Mouse (Mus musculus): ENCODE data around the gene Anapc2. TPM values are rescaled to one million over a fixed set of nuclear protein-coding genes. Genes with fewer than 3 reads are reported as not detected.

Gene Anapc2
- polyA plus RNA-seq, 1 experiment from 2014 or later: 134 TPM

DNA sequence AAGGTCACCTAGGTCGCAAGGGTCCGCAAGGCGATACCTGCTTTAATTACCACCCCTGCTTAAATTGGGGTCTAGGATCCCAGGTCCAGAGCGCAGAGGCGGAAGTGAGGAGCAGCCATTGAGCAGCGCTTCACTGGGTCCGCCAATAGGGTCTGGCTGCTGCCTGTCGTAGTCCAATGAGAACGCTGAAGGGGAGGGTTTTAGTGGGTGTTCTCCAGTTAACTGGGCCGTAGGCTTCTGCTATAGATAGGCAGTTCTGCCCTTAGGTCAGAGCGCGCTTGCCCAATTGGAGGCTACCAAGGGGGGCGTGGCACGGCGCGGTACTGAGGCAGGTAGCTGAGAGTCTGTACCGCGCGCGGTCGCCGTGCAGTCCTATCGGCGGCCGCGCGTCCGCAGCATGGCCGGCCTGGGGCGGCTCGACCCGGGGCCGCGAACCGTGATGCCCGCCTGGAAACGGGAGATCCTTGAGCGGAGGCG, 9.9 kb upstream of the Anapc2 start, which contains the start of gene Tprn:
TSS of gene Tprn (plus strand) at position 328 of the 477 bp plus-strand sequence.
- Histone ChIP-seq H3K4me3 (replicated peaks) (peak within 1 kb of the TSS; percentile 73), H3K27ac (replicated peaks) (no peak within 1 kb of the TSS; the same call in 1 of the 2 replicates), H3K4me2 (replicated peaks) (peak within 1 kb of the TSS; percentile 99), H3K36me3 (no peaks in the 10 kb centered on the region), H3K4me1 (peaks cover 45% of the 10 kb centered on the region), H3K9ac (peak within 1 kb of the TSS; percentile 58), H3K27me3 (peaks cover 17% of the 10 kb centered on the region), H3K9me3 (replicated peaks) (no peaks in the 10 kb centered on the region)
- 0% methylated on average over 38 of the region's 39 CpGs for WGBS
- peak; percentile 98 for ATAC-seq (ENCODE audit: insufficient number of reproducible peaks, low FRiP score, low TSS enrichment, low read depth)

DNA sequence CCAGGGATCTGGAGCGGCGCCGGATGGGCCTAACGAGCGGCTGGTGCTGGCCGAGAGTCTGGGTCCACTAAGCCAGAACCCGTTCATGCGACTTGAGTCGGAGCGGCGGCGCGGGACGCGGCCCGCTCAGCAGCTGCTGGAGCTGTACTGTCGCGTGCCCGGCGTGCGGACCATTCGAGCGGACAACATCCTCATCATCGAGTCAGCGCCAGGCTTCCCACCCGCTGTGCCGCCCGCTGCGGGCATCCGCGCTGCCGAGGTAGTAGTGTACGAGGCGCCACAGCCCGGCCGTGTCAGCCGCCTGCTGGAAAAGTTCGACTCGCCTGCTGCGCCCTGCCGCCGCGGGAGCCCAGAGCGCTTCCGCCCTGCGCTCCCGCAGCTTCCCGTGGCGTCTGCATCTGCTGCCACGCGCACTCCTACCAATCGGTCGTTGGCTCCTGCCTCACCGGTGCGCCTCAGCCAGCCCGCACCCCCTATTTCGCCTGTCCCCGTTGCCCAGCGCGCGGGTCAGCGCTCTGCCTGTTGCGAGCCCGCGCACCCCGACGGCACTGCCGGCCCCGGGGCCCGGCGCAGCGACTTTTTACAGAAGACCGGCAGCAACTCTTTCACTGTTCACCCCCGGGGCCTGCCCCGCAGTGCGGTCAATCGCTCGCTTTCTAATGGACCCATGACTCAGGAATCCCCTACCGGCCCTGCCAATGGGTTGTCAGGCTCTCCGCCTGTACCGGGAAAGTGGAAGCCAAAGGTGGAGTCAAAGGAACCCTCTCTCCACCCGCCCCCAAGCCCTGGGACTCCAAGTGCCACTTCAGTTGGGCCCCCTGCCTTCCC, 9.3 kb upstream of the Anapc2 start:
- Histone ChIP-seq H3K4me1 (peaks cover 46% of the 10 kb centered on the region), H3K27me3 (peaks cover 17% of the 10 kb centered on the region), H3K4me2 (replicated peaks) (peak overlapping the region; percentile 99), H3K9me3 (replicated peaks) (no peaks in the 10 kb centered on the region), H3K27ac (replicated peaks) (no peak overlapping the region; the same call in 1 of the 2 replicates), H3K36me3 (peaks cover under 1% of the 10 kb centered on the region; the same call in 1 of the 2 replicates), H3K4me3 (replicated peaks) (peak overlapping the region; percentile 73), H3K9ac (peak overlapping the region; percentile 58)
- under 1% methylated on average over 82 of the region's 82 CpGs for WGBS
- no peak for ATAC-seq (ENCODE audit: insufficient number of reproducible peaks, low FRiP score, low TSS enrichment, low read depth)

DNA sequence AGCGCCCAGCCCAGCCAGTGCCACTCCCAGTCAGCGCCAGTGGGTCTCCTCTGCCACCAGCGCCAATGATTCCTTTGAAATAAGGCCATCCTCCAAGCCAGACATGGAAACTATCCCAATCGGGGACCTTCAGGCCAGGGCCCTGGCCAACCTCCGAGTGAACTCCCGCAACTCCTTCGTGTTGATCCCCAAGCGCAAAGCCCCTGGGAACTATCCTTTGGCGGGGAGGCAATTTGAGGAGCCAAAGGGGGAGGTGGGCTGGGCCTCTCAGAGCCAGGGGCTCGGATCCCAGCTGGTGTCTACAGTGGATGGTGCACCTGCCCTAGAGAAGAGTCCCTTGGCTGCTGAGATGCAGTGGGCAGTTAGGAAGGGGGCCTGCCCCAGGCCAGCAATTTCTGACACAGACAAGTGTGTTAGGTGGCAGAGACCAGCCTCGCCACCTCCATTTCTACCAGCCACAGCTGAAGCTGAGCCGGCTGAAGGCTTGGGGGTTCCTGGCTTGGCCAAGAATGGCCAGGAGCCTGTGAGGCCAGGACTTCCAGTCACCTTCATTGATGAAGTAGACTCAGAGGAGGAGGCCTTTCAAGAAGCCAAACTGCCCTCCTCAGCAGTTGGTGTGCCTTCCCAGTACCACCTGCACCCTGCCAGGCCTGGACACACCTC, 8.5 kb upstream of the Anapc2 start:
- peak overlapping the region; percentile 58; the same call in 1 of the 2 replicates for H3K9ac ChIP-seq
- 18% methylated on average over 12 of the region's 12 CpGs for WGBS

DNA sequence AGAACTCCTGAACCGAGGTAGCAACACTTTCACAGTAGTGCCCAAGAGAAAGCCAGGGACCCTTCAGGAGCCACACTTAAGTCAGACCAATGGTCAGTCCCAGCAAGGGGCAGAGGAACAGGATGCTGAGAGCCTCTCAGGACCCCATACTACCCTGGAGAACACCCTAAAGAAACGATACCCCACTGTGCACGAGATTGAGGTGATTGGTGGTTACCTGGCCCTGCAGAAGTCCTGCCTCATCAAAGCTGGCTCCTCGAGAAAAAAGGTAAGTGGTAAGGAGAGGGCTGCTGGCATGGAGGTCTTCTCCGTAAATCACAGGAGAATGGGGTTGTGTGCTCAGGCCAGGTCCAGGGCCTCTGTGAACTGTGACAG, 8.0 kb upstream of the Anapc2 start:
- H3K9ac ChIP-seq: no peak overlapping the region
- ATAC-seq (ENCODE audit: insufficient number of reproducible peaks, low FRiP score, low TSS enrichment, low read depth): no peak
- H3K4me2 ChIP-seq (replicated peaks): peak overlapping the region; percentile 99; the same call in 1 of the 2 replicates
- H3K36me3 ChIP-seq: peaks cover 13% of the 10 kb centered on the region
- H3K4me3 ChIP-seq (replicated peaks): peak overlapping the region; percentile 73
- no peaks in the 10 kb centered on the region for H3K9me3 ChIP-seq (replicated peaks)
- 78% methylated on average over 5 of the region's 5 CpGs for WGBS
- H3K4me1 ChIP-seq: peaks cover 46% of the 10 kb centered on the region
- H3K27me3 ChIP-seq: peaks cover 17% of the 10 kb centered on the region
- no peak overlapping the region for H3K27ac ChIP-seq (replicated peaks)

More for the DNA sequence above, 8.5 kb upstream of the Anapc2 start:
- peak overlapping the region; percentile 99 for H3K4me2 ChIP-seq (replicated peaks)
- ATAC-seq (ENCODE audit: insufficient number of reproducible peaks, low FRiP score, low TSS enrichment, low read depth): no peak
- no peaks in the 10 kb centered on the region for H3K9me3 ChIP-seq (replicated peaks)
- H3K4me1 ChIP-seq: peaks cover 46% of the 10 kb centered on the region
- H3K27me3 ChIP-seq: peaks cover 17% of the 10 kb centered on the region
- peak overlapping the region; percentile 73 for H3K4me3 ChIP-seq (replicated peaks)
- H3K36me3 ChIP-seq: peaks cover 8% of the 10 kb centered on the region
- H3K27ac ChIP-seq (replicated peaks): no peak overlapping the region

DNA sequence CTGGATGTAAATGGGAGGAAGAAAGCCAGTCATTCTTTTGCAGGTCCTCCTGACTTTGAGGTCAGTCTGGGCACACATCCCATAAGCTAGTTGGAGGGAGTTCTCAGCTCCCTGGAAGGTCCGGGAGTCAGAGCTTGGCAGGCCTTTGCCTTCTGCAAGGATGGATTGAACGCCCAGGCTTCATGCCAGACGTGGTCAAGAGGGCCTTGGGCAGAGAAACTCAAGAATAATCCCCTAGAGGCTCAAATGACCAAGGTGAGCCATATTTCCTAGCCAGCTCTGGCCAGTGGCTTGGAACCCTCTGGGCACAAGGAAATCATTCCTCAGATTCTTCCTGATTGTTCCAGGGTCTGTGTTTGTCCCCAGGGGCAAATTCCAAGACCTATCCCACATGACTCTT, 7.4 kb upstream of the Anapc2 start:
- 65% methylated on average over 3 of the region's 3 CpGs for WGBS
- H3K4me2 ChIP-seq (replicated peaks): no peak overlapping the region
- ATAC-seq (ENCODE audit: insufficient number of reproducible peaks, low FRiP score, low TSS enrichment, low read depth): no peak
- H3K9ac ChIP-seq: no peak overlapping the region
- H3K4me3 ChIP-seq (replicated peaks): no peak overlapping the region
- no peaks in the 10 kb centered on the region for H3K9me3 ChIP-seq (replicated peaks)
- peaks cover 46% of the 10 kb centered on the region for H3K4me1 ChIP-seq
- H3K27ac ChIP-seq (replicated peaks): no peak overlapping the region
- peaks cover 17% of the 10 kb centered on the region for H3K27me3 ChIP-seq
- H3K36me3 ChIP-seq: peaks cover 19% of the 10 kb centered on the region

DNA sequence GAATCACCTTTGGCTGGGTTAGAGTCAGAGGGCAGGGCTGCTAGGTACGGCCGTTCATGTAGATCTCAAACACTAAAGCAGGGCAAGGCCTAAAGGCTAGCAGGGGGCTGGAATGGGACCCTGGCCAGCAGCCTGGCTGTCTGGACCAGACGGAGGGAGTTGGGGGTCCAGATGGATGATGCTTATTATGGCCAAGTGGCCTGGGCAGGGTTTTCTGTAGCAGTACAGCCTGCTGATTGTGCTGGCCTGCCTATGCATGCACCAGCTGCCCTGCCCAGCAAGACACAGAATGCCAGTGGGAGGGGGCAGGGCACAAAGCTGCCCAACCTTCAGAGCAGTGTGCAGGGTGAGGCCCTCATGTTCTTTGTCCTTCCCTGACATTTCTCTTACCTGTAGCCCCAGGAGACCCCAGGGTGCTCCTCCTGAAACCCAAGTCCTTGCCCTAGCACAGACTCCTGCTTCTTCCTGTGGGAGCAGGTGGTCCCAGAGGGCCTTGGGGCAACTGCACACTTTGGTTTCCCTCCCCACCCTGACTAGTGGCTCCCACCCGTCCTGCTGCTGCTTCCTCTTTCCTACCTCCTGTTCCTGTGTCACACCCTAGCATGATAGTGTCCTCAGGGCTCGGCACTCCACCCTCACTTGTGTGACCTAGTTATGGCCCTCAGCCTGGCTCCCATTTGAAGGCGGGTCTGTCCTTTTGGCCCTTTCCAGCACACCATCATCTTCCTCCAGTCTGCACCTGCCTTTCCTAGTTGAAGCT, 6.2 kb upstream of the Anapc2 start:
- no peak overlapping the region for H3K27ac ChIP-seq (replicated peaks)
- H3K4me1 ChIP-seq: peaks cover 57% of the 10 kb centered on the region
- no peak overlapping the region for H3K9ac ChIP-seq
- peak overlapping the region; percentile 24; the same call in 1 of the 2 replicates for H3K4me2 ChIP-seq (replicated peaks)
- H3K4me3 ChIP-seq (replicated peaks): 0 out of 2 replicates have a peak overlapping the region, but pooled peaks have one; percentile 2
- H3K9me3 ChIP-seq (replicated peaks): no peaks in the 10 kb centered on the region
- no peak for ATAC-seq (ENCODE audit: insufficient number of reproducible peaks, low FRiP score, low TSS enrichment, low read depth)
- peaks cover 30% of the 10 kb centered on the region for H3K36me3 ChIP-seq
- H3K27me3 ChIP-seq: peaks cover 17% of the 10 kb centered on the region
- 67% methylated on average over 6 of the region's 6 CpGs for WGBS

DNA sequence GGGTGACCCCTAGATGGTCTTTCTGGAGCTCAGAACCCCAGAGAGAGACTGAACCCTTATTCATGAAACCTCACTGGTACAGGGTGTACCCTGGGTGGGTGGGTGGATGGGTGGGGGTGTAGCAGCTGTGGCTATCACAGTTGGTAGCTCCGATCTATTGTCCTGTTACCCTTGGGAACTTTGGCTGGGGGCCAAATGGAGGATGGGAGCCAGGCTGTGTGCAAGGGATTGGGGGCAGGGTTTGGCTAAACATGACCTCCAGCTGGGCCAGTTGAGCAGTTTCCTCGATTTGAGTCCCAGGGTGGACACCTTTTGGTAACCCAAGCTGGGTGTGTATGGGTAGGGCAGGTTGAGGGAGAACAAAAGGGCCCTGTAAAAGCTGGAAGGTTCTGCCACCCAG, 5.6 kb upstream of the Anapc2 start:
- Histone ChIP-seq H3K4me1 (peaks cover 64% of the 10 kb centered on the region), H3K9ac (no peak overlapping the region), H3K27me3 (peaks cover 17% of the 10 kb centered on the region), H3K9me3 (replicated peaks) (no peaks in the 10 kb centered on the region), H3K4me2 (replicated peaks) (no peak overlapping the region), H3K4me3 (replicated peaks) (no peak overlapping the region), H3K27ac (replicated peaks) (no peak overlapping the region), H3K36me3 (peaks cover 30% of the 10 kb centered on the region)
- WGBS: 59% methylated on average over 2 of the region's 2 CpGs
- ATAC-seq (ENCODE audit: insufficient number of reproducible peaks, low FRiP score, low TSS enrichment, low read depth): no peak

DNA sequence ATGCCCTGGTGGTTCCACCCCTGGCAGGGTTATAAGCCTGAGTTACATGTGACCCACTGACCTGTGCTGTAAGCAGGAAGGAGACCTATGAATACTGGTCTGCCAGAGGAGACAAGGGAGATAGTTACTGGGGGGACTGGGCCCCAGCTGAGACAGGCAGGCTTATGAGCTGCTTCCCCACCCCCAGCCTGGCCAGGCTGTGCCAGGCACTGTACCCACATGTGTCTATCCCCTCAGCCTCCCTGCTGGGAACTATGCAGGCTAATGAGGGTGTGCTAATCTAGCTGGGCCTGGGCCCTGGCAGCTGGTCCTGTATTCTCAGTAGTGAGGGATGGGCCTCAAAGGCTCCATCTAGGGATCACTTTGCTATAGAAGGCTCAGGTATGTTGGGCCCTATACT, 5.0 kb upstream of the Anapc2 start:
- H3K9ac ChIP-seq: no peak overlapping the region
- no peak for ATAC-seq (ENCODE audit: insufficient number of reproducible peaks, low FRiP score, low TSS enrichment, low read depth)
- peaks cover 30% of the 10 kb centered on the region for H3K36me3 ChIP-seq

DNA sequence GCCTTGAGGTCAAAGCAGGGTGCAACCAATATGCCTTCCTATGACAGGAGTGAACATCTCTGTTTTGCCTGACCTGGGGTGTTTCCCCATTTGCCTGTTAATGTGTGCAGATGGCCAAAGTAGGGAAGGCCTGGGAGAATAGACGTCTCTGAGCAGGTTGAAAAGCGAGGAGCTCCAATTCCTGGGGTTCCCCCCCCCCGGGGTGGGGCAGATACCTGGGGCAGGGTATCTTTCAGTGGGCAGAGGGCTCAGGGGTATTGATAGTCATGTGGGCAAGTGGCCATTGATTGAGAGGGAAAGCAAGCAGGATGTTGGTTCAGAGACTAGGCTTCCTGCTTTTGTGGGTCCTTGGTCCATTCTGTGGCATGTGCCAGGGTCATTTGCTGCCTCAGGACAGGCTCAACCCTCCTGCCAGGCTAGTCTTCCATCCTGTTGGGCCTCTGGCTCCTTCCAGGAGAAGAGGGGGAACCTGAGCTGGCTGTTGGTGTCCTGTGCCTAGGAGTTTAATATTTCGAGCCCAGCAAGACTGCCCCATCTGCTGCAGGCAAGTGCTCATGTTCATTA, 4.5 kb upstream of the Anapc2 start:
- H3K9ac ChIP-seq: no peak overlapping the region
- peaks cover 59% of the 10 kb centered on the region for H3K4me1 ChIP-seq
- H3K27me3 ChIP-seq: peaks cover 17% of the 10 kb centered on the region
- no peak overlapping the region for H3K27ac ChIP-seq (replicated peaks)
- H3K4me2 ChIP-seq (replicated peaks): no peak overlapping the region
- no peak for ATAC-seq (ENCODE audit: insufficient number of reproducible peaks, low FRiP score, low TSS enrichment, low read depth)
- peaks cover 30% of the 10 kb centered on the region for H3K36me3 ChIP-seq
- no peak overlapping the region for H3K4me3 ChIP-seq (replicated peaks)
- WGBS: 64% methylated on average over 4 of the region's 4 CpGs
- no peaks in the 10 kb centered on the region for H3K9me3 ChIP-seq (replicated peaks)

More for the DNA sequence above, 5.0 kb upstream of the Anapc2 start:
- Histone ChIP-seq H3K27me3 (peaks cover 17% of the 10 kb centered on the region), H3K4me3 (replicated peaks) (no peak overlapping the region), H3K27ac (replicated peaks) (no peak overlapping the region), H3K4me2 (replicated peaks) (no peak overlapping the region), H3K4me1 (peaks cover 60% of the 10 kb centered on the region), H3K9me3 (replicated peaks) (no peaks in the 10 kb centered on the region)

DNA sequence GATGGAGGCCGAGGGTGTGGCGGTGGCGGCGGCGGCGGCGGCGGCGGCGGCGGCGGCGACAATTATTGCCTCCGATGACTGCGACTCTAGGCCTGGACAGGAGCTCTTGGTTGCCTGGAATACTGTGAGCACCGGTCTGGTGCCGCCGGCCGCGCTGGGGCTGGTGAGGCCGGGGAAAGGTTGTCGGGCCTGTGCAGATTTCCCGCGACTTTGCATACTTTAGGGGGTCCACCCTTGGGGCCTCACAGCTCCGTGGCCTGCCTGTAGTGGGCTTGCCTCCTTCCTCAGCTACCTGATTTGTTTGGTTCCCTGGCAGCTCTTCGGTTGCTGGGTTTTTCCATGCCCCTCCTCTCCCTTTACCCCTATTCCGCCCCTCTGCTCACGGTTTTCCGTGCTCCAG, 237 bp downstream of the Anapc2 start:
- 1% methylated on average over 29 of the region's 29 CpGs for WGBS
- H3K4me1 ChIP-seq: peaks cover 33% of the 10 kb centered on the region
- ATAC-seq (ENCODE audit: insufficient number of reproducible peaks, low FRiP score, low TSS enrichment, low read depth): peak; percentile 55
- no peaks in the 10 kb centered on the region for H3K9me3 ChIP-seq (replicated peaks)
- peak overlapping the region; percentile 81 for H3K27ac ChIP-seq (replicated peaks)
- H3K4me2 ChIP-seq (replicated peaks): peak overlapping the region; percentile 96
- no peaks in the 10 kb centered on the region for H3K27me3 ChIP-seq
- H3K4me3 ChIP-seq (replicated peaks): peak overlapping the region; percentile 87
- peak overlapping the region; percentile 97 for H3K9ac ChIP-seq
- peaks cover 67% of the 10 kb centered on the region for H3K36me3 ChIP-seq

Measured in embryonic facial prominence, embryonic 15.5 days (tissue).